Mouse (Mus musculus) cerebellum, postnatal 25 days (tissue): ENCODE data around the gene Rbks.
"Not testable (repeated sequence)": the region's sequence is repeated elsewhere in the genome, so short reads cannot be mapped to it uniquely, and the experiment has no call there.

Experiments used
- DNase-seq, 2 experiments: peaks; one replicate each; pipeline ENCODE4 v3.0.0; 2021; ENCODE audit warnings: mixed read lengths in 2 of 2

The Rbks gene

DNA sequence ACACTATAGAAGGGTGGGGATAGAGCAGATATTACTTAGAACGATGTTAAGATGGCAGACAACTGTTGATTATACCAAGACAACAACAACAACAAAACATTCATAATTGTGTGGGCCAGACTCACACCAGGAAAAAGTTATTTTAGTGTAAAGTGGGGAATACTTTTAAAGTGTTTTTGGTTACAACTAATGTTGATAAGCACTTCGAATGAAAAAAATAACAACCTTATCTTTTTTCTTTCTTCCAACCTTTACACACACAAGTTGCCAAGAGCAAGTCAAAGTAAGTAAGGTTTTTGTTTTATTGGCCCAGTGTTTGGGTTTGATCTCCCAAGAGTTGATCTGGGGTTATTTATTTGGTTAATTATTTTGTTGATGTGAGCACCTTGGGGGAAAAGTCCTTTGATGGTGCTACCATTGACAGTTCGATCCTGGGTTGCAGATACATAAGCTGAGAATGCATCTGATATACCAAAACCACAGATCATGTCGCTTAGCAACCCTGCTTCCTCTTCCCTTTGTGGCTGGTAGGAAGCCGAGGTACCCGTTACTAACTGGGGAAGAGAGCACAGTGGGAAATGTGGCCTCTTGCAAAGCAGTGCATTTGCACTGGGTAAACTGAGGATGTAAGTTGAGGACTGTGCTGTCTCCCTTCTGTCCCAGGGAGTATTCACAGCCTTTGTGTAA, 82.9 kb downstream of the Rbks start:
- DNase-seq, result no peak

DNA sequence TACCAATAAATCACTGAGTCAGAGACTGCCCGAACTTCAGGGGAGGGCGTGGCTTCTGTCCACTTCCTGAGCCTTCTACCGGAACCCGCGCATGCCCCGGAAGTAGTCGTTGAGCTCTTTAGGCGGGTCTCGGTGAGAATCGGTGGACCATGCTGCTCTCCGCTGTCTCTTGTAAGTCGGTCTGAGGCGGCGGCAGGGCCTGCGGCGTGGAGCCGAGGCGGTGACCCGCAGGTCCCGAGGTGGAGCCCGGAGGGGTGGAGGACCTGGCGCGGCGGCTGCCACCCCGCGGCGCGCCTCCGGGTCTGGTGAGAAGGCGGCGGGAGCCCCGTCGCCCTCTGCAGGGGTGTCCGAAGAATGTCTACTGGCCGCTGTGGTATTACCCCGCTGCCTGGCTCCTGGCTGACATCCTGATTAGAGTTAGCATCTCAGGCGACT, 83.6 kb downstream of the Rbks start:
- peak; percentile 85 to 87 for DNase-seq

DNA sequence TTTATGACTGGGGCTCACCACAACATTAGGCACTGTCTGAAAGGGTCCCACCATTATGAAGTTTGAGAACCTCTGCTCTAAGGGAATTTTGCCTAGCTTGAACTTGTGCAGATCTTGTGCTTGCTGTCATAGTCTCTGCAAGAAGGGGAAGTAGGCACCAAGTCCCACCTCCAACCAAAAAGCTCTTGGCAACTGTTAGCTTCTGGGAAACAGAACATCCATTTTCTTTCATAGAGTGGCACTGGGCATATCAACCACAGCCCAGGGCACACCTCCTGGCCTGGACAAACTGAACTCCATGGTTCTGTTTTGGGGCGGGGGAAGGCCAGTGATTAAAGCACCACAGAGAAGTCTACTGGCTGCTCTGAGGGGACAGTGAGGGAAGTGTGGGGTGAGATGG, 86.2 kb downstream of the Rbks start:
- DNase-seq, result no peak

DNA sequence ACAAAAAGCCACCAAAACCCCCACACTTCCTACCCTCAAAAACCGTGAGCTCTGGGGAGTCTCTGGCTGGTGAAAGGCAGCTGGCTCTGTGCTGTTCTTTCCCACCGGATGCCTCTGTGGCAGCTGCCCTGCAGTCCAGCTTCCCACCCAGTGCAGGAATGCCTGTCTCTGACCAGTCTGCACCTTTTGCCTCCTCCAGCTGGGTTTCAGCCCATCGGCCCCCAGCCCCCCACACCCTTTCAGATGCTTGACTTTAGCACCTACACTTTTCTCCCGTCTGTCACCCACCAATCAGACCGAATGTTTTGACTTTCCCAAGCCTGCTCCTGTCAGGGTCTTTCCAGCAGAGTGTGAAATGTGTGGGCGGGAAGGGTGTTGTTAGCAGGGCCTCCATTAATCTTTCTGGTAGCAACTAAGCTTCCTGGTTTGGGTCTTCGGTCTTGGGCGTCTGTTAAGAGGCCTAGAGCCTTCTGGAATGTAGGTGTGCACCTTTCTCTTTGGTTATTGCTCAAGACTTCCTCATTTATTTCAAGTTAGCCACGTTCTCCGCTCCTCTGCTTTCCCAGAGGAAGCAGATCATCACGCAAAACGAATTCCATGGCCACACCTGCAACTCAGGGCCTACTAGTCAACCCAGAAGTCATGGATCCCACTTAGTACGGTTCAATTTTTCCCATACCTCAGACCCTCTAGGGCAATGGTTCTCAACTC, 86.9 kb downstream of the Rbks start:
- no peak for DNase-seq

DNA sequence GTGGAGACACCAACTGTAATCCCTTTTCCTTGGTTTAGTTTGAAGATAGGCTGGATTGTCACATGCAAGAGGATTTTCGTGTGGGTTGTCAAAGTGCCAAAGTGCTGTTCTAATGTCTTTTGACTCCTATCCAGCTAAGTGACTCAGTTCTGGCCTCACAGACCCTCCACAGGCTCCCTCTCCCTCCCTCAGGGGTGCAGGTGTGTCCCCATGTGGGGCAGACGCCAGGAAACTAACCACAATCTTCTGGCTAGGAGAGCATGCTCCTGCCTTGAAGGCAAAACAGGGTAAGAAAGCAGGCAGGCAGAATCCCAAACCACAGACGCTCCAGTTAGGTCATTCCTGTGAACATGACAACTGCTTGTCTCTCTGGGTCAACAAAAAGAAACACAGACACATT, 91.3 kb downstream of the Rbks start:
- peak in 1 of 2 experiments; percentile 12 for DNase-seq

DNA sequence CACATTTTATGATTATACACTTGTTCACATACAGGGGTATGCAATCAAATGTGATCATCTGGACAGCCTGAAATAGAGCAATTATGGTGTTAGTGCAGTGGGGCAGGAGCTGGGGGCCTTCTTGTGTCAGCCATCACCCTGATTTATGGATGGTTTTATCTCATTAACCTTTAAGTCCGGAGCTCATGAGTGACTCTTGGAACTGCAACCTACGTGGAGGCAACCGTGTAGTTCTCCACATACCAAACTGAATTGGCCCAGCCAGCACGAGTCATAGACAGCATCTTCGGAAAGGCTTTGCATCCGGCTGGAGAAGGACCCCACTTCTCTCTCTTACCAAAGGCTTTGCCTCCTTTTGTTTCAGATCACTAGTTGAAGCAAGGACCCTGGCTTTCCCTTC, 93.7 kb downstream of the Rbks start:
- DNase-seq, result no peak

DNA sequence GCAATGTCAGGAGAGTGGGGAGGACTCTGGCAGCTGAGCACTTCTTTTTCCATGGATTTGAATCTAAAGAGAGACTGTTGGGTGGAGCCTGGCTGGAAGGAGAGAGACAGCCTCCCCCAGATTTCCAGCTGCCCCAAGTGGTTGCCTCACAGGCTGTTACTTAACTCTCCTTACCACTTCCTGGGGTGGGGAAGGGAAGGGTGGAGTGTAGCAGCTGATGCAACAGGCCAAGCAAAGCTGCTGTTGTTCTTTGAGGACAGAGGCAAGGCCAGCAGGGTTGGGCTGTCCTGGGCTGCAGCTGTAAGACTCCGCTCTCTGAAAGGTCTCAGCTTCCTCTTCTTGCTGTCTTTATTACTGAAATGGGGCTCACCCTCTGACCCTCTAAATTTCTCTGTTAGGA, 95.0 kb downstream of the Rbks start:
- no peak for DNase-seq

DNA sequence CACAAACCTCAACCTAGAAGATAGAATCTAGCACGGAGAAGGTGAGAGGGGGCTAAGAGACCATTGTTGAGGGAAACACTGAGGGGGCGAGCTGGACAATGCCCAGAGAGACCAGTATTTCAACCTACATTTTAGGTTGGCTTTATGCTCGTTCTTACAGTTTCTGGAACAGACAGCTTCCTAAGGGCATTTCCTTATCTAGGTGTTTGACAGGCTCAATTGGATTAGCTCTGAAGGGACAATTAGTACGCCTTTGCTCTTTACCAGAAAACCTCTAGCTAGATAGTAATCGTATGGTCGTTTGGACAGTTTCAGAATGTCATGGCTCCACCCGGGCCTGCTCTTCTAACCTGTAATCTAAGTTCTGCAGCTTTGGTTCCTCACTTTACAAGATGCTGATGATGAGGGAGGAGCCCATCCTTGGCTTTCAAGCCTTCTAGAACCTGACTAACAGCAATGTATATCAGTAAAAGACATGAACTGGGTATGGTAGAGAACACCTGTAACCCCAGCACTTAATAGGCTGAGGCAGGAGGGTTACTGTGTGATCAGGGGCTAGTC, 96.2 kb downstream of the Rbks start:
- DNase-seq, result no peak

DNA sequence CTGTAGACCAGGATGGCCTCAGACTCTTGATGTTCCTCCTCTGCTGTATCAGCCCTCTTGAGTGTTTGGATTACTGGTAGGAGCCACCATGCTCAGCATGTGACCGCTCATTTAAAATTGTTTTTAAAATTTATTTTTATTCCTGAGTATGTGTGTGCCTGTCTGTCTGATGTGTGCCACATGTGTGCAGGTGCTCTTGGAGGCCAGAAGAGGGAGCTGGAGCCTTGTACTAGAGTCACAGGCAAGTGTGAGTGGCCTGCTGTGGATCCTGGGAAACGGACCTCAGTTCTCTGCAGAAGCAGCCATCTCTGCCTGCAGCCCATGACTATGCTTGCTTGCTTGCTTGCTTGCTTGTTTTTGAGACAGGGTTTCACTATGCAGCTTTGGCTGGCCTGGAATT, 98.3 kb downstream of the Rbks start:
- DNase-seq, result no peak

DNA sequence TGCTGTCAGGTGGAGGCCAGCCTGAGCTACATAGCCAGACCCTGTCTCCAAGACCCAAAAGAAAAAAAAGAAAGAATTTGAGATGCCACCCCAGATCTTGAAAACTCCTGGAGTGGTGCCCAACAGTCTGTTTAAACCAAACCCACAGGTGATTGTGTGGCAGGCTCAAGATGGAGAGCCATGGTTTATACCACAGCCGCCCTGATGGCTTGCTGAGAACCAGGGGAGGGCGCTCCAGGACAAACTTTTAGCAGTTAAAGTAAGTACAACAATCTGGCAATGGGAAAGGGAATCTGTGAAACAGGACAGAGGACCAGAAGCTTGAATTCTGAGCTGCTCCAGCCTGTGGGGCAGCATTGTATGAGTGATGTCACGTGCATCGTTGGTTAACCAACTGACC, 98.8 kb downstream of the Rbks start:
- DNase-seq, result peak in 1 of 2 experiments; percentile 42

DNA sequence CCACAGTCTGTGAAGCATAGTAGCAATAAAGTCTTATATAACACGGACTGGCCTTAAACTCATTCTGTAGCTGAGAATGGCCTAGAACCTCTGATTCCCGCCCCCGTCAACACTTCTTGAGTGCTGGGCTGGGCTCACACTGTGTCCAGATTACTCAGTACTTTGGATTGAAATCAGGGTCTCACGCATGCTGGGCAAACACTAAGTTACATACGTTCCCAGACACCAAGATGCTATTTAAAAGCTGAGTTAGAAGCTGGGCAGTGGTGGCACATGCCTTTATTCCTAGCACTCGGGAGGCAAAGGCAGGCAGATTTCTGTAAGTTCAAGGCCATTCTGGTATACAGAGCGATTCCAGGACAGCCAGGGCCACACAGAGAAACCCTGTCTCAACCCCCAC, 99.3 kb downstream of the Rbks start:
- no peak for DNase-seq

DNA sequence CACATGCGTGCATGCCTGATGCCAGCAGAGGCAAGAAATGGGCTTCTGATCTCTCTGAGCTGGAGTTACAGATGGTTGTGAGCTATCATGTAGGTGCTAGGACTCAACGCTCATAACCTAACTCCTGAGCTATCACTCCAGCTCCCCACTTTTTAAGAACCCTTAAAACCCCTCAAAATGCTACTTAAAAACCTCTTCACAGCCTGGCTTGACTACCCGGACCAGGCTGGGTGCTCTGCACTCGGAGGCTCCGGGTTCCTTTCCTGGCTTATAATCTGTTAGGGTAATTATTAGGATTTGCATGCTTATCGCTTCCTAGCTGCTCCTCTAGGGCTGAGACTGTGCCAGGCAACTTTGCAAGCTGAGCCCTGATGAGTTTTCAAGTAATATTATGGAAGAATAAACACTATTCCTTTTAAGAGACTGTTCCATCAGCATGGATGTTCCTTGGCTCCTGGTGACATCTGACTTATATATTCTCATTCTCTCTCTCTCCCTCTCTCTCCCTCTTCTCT, 99.9 kb downstream of the Rbks start:
- no peak for DNase-seq

DNA sequence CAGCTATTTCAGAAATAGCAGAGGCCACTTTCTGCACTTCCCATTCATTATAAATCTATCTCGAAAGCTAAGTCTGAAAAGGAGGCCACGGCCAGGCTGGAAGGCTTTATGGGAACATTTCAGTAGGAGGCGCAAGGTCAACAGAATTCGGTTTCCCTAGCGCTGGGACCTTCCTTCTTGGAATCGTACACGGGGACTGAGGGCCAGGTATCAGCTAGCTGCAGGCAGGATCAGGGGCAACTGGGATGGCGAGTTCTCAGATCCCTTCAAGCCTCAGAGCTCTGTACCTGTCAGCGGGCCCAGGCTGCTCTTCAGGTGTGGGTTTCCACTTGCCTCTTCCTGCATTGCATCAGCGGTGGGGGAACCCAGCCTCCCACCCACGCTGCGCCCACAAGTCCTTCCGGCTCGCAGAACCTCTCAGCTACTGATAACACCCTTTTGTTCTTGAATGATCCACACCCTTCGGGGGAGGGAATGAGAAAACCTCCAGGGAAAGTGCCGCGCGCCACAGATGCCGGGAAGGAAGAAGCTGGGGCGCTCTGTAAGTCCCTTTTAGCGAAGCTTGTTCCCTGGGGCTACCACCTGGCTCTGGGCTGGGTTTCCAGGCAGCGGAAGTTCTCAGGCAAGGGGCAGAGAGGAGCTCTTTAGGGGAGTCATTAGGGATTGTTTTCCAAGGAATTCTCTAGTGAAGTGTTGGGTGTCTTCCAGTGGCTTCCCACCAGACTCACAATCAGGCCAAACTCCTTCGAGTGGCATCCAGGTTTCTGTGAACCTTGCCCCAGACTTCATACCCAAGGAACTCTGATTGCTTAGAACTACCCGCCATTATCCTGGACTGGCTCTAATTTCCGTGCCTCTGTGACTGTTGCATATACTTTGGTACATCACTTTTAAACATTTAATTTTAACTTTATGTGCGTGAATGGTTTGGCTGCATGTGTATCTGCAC, 100.7 kb downstream of the Rbks start, which contains the start of gene Mrpl33:
Mrpl33 (plus strand) TSS at position 455 of the 949 bp plus-strand sequence.
- DNase-seq, result peak; percentile 59 to 68

DNA sequence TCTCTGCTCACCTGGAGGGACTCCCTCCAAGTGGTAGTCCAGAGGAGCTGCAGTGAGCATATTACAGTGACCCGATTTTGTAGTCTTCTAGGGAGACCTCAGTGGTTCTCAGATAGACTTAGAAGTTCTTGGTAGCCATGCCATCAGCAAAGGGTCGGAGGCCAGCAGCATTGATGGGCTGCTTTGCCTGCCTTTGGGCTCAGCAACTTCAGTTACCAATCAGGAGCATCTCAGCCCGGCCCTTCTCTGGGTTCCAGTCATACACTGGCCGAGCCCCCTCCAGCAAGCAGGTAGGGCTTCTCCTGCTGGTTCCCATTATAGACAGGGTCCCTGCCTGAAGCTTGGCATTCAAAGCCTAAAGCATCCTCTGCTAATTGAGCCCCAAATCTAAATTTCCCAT, 101.6 kb downstream of the Rbks start:
- DNase-seq, result no peak

DNA sequence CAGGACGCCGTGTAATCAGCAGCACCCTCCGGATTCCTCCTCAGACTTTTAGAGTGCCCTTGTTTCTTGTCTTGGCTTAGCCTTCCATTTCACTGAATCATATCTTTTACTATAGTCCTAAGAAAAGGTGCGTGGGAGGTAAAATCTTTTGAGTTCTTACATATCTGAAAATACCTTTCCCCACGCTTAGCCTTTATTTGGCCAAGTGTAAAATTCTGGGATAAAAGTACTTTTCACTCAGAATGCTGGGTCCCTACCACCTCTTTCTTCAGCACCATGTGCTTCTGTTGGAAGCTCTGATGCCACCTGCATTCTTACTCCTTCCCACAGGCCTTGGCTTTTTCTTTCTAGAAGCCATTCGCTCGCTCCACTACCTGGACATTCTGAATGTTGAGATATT, 106.3 kb downstream of the Rbks start:
- DNase-seq, result no peak

DNA sequence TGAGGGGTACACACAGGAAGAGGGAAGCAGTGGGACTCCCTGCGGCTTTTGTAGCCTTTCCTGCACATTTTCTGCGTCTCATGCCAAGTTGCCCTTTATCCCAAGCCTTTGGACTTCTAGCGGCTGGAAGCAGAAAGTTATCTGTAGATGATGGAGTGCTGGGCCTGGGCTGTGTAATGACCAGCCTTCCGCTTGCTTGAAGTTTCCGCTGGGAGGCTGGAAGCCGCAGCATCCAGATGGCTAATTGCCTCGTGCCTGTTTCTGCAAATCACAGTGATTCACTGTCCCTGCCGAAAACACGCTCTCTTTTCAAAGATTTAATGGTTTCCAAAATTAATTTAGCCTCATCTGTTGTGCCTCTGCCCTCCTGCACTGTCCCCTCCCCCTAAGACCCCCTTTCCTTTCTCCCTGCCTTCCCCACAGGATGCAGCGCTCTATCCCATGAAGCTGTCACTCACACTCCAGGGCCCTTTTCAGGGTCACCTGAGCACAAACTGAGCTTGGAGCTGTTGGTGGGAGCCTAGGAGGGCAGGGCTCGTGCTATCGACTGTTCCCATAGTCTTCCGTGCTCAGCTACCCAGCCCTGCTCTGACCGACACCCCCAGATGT, 107.6 kb downstream of the Rbks start:
- no peak for DNase-seq

DNA sequence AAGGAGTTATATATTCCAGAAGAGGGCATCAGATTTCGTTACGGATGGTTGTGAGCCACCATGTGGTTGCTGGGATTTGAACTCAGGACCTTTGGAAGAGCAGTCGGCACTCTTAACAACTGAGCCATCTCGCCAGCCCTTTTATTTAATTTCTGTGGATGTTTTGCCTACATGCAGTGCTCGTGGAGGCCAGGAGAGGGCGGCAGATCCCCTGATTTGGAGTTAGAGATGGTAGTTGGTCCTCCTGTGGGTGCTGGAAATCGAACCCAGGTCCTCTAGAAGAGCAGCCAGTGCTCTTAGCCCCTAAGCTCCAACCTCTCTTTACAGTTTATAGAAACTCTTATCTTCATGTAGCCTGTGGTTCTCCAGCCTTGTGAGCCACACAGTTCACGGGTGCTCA, 108.8 kb downstream of the Rbks start:
- DNase-seq, result not testable (repeated sequence)

DNA sequence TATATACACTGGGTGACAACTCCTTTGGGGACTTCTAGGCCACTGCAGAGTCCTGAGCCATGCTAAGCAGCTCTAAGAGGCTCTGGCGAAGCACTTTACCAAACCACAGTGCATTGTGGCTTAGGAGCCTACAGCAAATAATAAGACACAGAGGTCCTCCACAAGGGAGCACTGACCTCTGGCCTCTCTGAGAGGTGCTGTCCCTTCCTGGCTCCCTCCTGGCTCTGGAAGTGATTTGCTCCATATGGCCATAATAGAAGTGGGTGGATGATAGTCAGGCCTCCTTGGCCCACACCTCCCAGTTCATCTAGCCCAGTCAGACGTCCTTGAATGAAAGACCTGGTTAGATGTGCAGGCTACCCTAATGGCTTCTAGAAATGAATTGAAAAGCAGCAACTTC, 109.4 kb downstream of the Rbks start:
- DNase-seq, result no peak

DNA sequence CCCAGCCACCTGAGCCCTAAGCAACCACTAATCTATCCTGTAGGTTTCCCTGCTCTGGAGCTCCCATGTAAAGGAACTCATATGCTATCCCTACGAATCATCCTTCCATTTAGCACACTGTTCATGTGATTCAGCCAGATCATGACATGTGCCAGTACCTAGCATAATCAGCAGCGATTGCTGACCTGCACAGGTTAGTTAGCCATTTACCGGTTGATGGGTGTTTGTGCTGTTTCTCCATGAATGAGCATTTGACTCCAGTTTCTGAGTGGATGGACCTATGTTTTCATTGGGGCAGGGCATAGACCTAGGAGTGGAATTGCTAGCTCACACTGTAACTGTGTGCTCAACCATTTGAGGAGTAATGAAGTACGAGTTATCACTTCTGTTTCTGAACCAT, 111.9 kb downstream of the Rbks start:
- DNase-seq, result no peak

DNA sequence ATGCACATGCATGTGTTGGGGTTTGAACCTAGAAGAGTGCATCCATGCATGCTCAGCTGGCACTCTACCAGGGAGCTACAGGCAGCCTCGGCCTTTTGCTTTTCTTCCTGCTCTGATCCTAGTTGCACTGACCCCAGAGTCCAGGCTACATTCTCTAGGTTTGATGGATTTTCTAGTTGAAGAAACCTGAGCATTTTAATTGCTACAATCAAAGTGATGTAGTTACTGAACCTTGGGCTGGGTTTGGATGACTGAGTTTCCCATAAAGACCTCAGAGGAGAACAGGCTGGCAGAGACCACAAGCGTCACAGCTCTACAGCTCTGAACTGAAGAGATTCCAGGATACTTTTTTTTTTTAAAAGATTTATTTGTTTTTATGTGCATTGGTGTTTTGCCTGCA, 114.2 kb downstream of the Rbks start:
- DNase-seq, result no peak

DNA sequence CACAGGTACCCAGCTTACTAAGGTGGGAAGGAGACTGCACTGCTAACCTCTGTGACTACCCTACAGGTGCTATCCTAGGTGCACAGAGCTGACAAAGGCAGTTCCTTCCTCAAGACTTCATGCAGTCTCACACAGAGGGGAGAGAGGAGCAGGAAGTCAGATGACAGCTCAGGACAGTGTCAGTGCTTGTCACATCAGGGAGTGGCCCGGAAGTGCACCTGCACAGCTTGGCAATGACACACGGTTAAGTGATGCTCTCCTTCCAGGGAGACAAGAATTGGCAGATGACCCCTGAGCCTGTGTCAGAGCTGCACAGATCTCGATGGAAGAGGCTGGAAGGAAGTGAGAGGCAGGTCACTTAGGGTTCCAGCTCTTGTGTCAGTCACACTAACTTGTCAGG, 115.5 kb downstream of the Rbks start:
- no peak for DNase-seq

DNA sequence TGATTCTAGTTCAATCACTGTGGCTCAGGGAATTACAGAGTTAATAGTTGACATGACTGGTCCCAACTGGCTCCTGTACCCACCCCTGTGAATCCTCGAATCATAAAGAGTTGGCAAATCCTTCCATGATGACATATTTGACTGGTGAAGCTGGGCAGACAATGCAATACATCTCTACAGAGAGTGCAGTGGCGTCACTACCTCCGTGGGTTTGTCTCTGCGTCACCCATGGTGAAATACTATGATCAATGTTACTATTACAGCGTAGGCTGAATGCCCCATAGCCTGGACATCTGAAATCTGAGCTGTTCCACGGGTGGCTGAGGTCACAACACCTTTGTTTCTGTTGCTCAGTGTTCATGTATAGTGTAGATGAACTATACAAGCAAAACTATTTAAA, 116.2 kb downstream of the Rbks start:
- no peak for DNase-seq
